Mouse (Mus musculus): ENCODE data around the gene Cdiptos. TPM values are rescaled to one million over a fixed set of nuclear protein-coding genes. Genes with fewer than 3 reads are reported as not detected.

The Cdiptos gene
- polyA plus RNA-seq, 1 experiment from 2014 or later: 1.2 TPM

DNA sequence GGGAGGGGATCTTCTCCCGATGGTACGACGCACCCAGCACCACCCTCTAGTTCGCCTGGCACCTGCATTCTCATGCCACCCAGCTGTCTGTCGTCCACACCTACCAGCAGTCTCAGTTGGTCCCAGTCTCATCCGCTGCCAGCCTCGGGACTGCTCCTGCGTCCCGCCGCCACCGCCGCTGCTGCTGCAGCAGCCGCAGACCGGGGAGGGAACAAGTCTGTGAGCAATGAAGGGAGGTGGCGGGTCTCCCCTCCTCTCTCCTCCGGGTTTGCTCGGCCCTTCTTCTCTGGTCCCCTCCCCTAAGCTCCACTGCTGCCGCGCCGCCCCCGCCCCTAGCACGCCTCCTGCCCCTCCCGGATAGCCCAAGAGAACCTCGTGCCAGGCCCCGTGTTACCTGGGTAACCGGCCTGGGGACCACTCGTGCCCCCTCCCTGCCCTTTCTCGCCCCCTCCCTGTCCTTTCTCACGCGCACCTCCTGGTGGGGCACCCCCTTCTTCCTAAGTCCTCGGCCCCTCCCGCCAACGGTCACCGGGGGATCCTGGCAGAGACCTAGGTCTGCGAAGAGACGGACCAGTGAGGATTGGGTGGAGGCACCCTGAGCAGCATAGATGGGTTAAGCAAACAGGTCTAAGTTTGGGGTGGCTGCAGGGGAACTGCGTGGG, 45.1 kb upstream of the Cdiptos start, which contains the start of the genes Gm42742 and Prrt2:
TSS of gene Gm42742 (minus strand) at position 197 of the 662 bp plus-strand sequence.
TSS of gene Prrt2 (minus strand) at position 311 of the 662 bp plus-strand sequence.
- Histone ChIP-seq H3K9me3 (replicated peaks; ENCODE audit: control insufficient read depth, low read length) (no peaks in the 10 kb centered on the region), H3K27me3 (ENCODE audit: control insufficient read depth, insufficient read depth, low read length) (no peaks in the 10 kb centered on the region), H3K27ac (ENCODE audit: low read depth, low read length) (no peak within 1 kb of the TSS; the same call in none of the 2 replicates), H3K4me3 (ENCODE audit: low read depth, low read length) (peak within 1 kb of the TSS; percentile 45), H3K9ac (ENCODE audit: low read depth, low read length) (peak within 1 kb of the TSS; percentile 72), H3K4me2 (peak within 1 kb of the TSS; percentile 77), H3K4me1 (ENCODE audit: control insufficient read depth, insufficient read depth, low read length) (peaks cover 45% of the 10 kb centered on the region), H3K36me3 (ENCODE audit: control insufficient read depth, insufficient read depth, low read length) (peaks cover 17% of the 10 kb centered on the region)
- 3% methylated on average over 31 of the region's 37 CpGs for WGBS (ENCODE audit: insufficient replicate concordance)
- no peak for ATAC-seq (replicated peaks; ENCODE audit: insufficient number of reproducible peaks, low FRiP score, low TSS enrichment)

DNA sequence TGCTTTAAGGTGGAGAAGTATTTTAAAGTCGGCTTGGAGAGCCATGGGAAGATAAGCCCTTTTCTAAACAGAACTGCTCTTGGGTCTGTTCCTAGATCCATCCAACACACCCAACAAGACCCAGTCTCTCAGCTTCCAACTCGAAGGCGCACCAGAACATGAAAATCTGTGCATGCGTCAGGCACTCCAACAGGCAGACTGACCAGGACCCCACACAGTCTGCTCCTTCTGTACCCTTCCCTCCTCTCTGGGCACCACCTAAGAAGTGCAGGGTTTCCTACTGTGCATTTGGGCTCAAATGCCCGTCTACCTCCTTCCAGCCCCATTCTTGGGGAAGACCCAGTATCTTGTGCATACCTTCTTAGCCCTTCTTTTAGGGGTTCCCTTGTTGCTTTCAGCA, 44.6 kb upstream of the Cdiptos start:
- Histone ChIP-seq H3K9me3 (replicated peaks; ENCODE audit: control insufficient read depth, low read length) (no peaks in the 10 kb centered on the region), H3K4me3 (ENCODE audit: low read depth, low read length) (peak overlapping the region; percentile 45), H3K4me1 (ENCODE audit: control insufficient read depth, insufficient read depth, low read length) (peaks cover 50% of the 10 kb centered on the region), H3K9ac (ENCODE audit: low read depth, low read length) (peak overlapping the region; percentile 72), H3K4me2 (peak overlapping the region; percentile 77), H3K36me3 (ENCODE audit: control insufficient read depth, insufficient read depth, low read length) (peaks cover 17% of the 10 kb centered on the region), H3K27ac (ENCODE audit: low read depth, low read length) (no peak overlapping the region), H3K27me3 (ENCODE audit: control insufficient read depth, insufficient read depth, low read length) (no peaks in the 10 kb centered on the region)
- ATAC-seq (replicated peaks; ENCODE audit: insufficient number of reproducible peaks, low FRiP score, low TSS enrichment): no peak
- whole genome bisulfite sequencing (ENCODE audit: insufficient replicate concordance): 41% methylated on average over 5 of the region's 5 CpGs

DNA sequence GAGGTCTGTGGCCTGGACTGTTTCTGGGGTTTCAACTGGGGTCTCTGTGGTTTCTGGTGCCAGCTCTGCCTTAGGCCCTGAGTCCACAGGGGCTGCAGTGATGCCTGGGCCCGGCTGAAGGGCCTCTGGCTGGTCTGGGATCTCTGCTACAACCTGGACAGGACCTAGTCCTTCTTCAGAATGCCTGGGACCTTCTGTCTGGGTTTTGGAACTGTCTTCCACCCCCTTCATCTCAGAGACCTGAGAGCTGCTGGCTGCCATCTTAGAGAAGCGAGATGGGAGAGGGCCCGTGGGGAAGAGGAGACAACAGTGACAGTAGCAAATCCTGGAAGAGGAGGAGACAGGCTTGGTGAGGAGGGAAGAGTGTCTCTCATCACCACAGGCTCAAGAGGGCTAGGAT, 44.1 kb upstream of the Cdiptos start:
- no peak for ATAC-seq (replicated peaks; ENCODE audit: insufficient number of reproducible peaks, low FRiP score, low TSS enrichment)
- Histone ChIP-seq H3K9me3 (replicated peaks; ENCODE audit: control insufficient read depth, low read length) (no peaks in the 10 kb centered on the region), H3K27me3 (ENCODE audit: control insufficient read depth, insufficient read depth, low read length) (no peaks in the 10 kb centered on the region), H3K27ac (ENCODE audit: low read depth, low read length) (no peak overlapping the region), H3K4me3 (ENCODE audit: low read depth, low read length) (peak overlapping the region; percentile 45; the same call in 1 of the 2 replicates), H3K4me2 (peak overlapping the region; percentile 77), H3K9ac (ENCODE audit: low read depth, low read length) (peak overlapping the region; percentile 72; the same call in 1 of the 2 replicates), H3K4me1 (ENCODE audit: control insufficient read depth, insufficient read depth, low read length) (peaks cover 53% of the 10 kb centered on the region), H3K36me3 (ENCODE audit: control insufficient read depth, insufficient read depth, low read length) (peaks cover 19% of the 10 kb centered on the region)
- WGBS (ENCODE audit: insufficient replicate concordance): 68% methylated on average over 3 of the region's 3 CpGs

DNA sequence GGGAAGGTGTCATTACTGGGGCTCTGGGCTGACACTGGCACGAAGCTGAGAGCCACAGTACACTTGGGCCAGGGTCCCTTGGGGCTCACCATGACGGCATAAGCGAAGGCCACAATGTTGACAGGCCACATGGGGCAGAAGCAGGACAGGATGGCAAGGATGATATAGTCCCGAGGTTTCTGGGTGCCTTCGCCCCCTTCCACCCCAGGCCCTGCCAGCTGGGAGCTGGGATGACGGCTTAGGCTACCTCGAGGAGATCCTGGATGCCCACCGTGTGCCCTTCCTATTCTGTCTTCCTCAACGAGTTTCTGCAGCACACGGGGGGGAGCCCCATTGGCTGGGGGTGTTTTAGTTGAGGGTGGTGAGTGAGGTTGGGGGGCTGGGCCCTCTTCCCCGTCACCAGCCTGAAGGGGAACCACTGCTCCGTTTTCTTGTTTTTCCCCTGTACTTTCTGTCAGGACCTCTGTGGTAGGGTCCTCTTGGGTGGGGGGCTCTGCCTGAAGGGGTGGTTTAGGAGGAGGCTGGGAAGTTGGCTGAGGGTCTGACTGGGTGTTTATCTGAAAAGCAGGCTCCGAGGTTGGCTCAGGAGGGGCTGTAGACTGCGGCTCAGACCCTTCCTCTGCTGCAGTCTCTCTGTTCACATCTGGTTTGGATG, 43.5 kb upstream of the Cdiptos start:
- H3K4me1 ChIP-seq (ENCODE audit: control insufficient read depth, insufficient read depth, low read length): peaks cover 54% of the 10 kb centered on the region
- peak overlapping the region; percentile 77 for H3K4me2 ChIP-seq
- ATAC-seq (replicated peaks; ENCODE audit: insufficient number of reproducible peaks, low FRiP score, low TSS enrichment): no peak
- H3K9ac ChIP-seq (ENCODE audit: low read depth, low read length): no peak overlapping the region
- no peak overlapping the region for H3K27ac ChIP-seq (ENCODE audit: low read depth, low read length)
- peak overlapping the region; percentile 45; the same call in 1 of the 2 replicates for H3K4me3 ChIP-seq (ENCODE audit: low read depth, low read length)
- no peaks in the 10 kb centered on the region for H3K9me3 ChIP-seq (replicated peaks; ENCODE audit: control insufficient read depth, low read length)
- no peaks in the 10 kb centered on the region for H3K27me3 ChIP-seq (ENCODE audit: control insufficient read depth, insufficient read depth, low read length)
- WGBS (ENCODE audit: insufficient replicate concordance): 77% methylated on average over 14 of the region's 14 CpGs
- peaks cover 20% of the 10 kb centered on the region for H3K36me3 ChIP-seq (ENCODE audit: control insufficient read depth, insufficient read depth, low read length)

DNA sequence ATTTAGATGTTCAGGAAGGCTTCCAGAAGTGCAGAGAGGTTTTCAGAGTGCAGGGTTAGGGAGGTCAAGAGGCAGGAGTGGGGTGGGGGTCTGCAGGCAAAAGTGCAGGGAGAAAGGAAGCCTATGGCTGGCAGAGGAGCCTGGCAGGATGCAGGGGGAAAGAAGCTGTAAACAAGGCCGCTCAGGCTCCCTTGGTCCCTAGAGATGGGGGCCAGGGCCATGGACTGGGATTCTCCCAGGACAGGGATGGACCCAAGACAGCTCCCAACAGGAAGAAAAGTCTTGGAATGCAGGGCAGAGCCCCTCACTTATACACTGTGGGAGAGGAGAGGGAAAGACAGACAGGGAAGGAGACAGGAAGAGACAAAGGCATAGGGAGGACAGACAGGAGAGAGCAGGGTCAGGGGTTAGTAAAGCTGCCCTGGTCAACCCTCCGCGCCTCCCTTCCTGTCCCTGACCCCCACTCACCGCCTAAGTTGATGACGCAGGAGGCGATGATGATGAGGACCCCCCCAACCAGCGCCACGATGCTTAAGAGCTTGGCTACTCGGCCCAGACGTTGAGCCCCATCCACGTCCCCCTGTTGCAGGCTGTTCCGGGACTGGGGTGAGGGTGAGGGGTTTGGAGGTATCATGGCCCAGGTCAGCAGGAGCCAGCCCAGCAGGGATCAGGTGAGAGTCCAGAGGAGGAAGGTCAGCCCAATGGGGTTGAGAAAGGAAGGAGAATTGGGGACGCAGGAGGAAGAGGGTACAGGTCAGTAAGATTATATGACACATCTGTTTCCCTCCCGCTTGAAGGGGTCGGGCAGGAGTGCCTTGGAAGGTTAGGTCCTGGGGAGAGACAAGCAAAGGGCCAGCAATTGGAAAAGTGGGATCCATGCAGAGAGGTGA, 42.8 kb upstream of the Cdiptos start:
- Histone ChIP-seq H3K36me3 (ENCODE audit: control insufficient read depth, insufficient read depth, low read length) (peaks cover 18% of the 10 kb centered on the region), H3K4me2 (peak overlapping the region; percentile 11; the same call in 1 of the 2 replicates), H3K9ac (ENCODE audit: low read depth, low read length) (peak overlapping the region; percentile 0; the same call in 1 of the 2 replicates), H3K4me1 (ENCODE audit: control insufficient read depth, insufficient read depth, low read length) (peaks cover 50% of the 10 kb centered on the region), H3K4me3 (ENCODE audit: low read depth, low read length) (no peak overlapping the region), H3K9me3 (replicated peaks; ENCODE audit: control insufficient read depth, low read length) (no peaks in the 10 kb centered on the region), H3K27me3 (ENCODE audit: control insufficient read depth, insufficient read depth, low read length) (no peaks in the 10 kb centered on the region), H3K27ac (ENCODE audit: low read depth, low read length) (no peak overlapping the region)
- 74% methylated on average over 15 of the region's 15 CpGs for WGBS (ENCODE audit: insufficient replicate concordance)
- ATAC-seq (replicated peaks; ENCODE audit: insufficient number of reproducible peaks, low FRiP score, low TSS enrichment): no peak

DNA sequence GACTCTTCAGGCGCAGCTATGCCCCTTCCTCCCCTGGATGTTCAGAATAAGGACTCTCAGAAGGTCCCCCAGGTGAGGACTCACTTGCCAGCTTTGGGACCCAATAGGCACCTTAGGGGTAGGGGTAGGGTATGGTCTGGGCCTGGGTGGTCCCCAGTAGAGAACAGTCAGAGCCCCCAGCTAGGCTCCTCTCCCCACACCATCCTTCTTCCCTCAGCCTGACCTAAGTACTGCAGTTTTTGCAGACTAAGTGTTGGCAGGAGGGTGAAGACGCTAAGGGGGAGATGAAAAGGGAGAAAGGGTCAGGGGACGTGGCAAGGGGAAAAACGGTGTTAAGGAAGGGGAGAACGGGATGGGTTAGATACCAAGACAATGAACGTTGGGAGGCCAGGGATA, 42.0 kb upstream of the Cdiptos start:
- Histone ChIP-seq H3K9ac (ENCODE audit: low read depth, low read length) (peak overlapping the region; percentile 39; the same call in 1 of the 2 replicates), H3K27me3 (ENCODE audit: control insufficient read depth, insufficient read depth, low read length) (no peaks in the 10 kb centered on the region), H3K9me3 (replicated peaks; ENCODE audit: control insufficient read depth, low read length) (no peaks in the 10 kb centered on the region), H3K4me3 (ENCODE audit: low read depth, low read length) (no peak overlapping the region), H3K4me1 (ENCODE audit: control insufficient read depth, insufficient read depth, low read length) (peaks cover 43% of the 10 kb centered on the region), H3K36me3 (ENCODE audit: control insufficient read depth, insufficient read depth, low read length) (peaks cover 11% of the 10 kb centered on the region), H3K4me2 (no peak overlapping the region), H3K27ac (ENCODE audit: low read depth, low read length) (no peak overlapping the region)
- ATAC-seq (replicated peaks; ENCODE audit: insufficient number of reproducible peaks, low FRiP score, low TSS enrichment): no peak
- WGBS (ENCODE audit: insufficient replicate concordance): 37% methylated on average over 6 of the region's 6 CpGs

DNA sequence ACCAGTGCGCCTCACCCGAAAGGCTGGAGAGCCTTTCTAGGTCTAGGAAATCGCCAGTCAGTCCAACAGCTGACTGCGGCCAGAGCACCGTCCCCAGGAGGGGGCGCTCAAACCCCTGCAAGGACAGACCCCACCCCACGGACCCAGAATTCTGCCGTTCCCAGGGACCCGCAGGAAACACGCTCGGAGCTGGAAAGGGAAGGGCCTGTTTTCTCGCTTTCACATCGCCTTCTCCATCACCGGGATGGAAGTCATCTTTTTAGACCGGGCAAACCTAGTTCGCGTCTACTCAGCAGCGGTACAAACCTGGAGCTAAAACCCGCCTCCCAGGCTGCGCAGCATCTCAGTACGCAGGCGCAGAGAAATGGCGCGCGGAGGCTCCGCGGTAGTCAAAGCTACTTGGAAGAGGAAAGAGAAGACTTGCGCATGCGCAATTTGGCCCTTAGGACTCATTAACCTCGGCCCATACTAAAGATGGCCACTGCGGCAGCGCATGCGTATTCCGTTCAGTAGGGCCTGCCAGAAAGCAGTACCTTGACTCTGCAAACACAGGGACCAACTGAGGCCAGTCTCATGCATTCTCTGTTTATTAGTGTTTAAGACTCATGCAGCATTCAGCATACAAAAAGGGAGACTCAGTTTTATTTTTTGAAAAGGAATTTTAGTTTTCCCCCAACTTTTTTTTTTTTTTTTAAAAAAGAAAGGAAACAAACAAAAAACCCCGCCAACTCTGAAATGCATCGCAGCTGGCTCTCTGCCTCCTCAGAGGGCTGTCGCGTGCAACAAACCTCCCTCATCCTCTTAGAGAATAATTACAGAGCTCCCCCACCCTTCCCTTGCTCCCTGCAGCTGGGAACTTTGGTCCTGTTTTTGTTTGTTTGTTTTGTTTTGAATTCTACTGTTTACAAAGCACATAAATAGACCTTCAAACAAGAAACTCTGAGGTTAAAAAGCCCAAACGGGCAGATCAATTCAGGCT, 41.4 kb upstream of the Cdiptos start, which contains the start of gene Pagr1a:
TSS of gene Pagr1a (minus strand) at position 382 of the 979 bp plus-strand sequence.
- peak within 1 kb of the TSS; percentile 97 for H3K27ac ChIP-seq (ENCODE audit: low read depth, low read length)
- peak; percentile 70 for ATAC-seq (replicated peaks; ENCODE audit: insufficient number of reproducible peaks, low FRiP score, low TSS enrichment)
- no peaks in the 10 kb centered on the region for H3K27me3 ChIP-seq (ENCODE audit: control insufficient read depth, insufficient read depth, low read length)
- no peaks in the 10 kb centered on the region for H3K9me3 ChIP-seq (replicated peaks; ENCODE audit: control insufficient read depth, low read length)
- H3K9ac ChIP-seq (ENCODE audit: low read depth, low read length): peak within 1 kb of the TSS; percentile 94
- H3K4me1 ChIP-seq (ENCODE audit: control insufficient read depth, insufficient read depth, low read length): peaks cover 38% of the 10 kb centered on the region
- 4% methylated on average over 39 of the region's 39 CpGs for WGBS (ENCODE audit: insufficient replicate concordance)
- H3K4me2 ChIP-seq: peak within 1 kb of the TSS; percentile 86
- peaks cover 8% of the 10 kb centered on the region for H3K36me3 ChIP-seq (ENCODE audit: control insufficient read depth, insufficient read depth, low read length)
- H3K4me3 ChIP-seq (ENCODE audit: low read depth, low read length): peak within 1 kb of the TSS; percentile 66

Data from heart, embryonic 11.5 days (tissue).